Mouse (Mus musculus) limb, embryonic 14.5 days (tissue): ENCODE results near the gene Slc20a1. TPM values are rescaled to one million over a fixed set of nuclear protein-coding genes. Genes with fewer than 3 reads are reported as not detected.

Experiments
- ATAC-seq: fragments of 200-750 bp; cut with Nextera tagmentation; 2 replicates; pipeline ENCODE4 v1.8.0; 2017; ENCODE audit warnings: low read depth, moderate number of reproducible peaks, moderate TSS enrichment; ENCODE audit not compliant: low FRiP score
- DNase-seq: peaks from one replicate; pipeline ENCODE4 v3.0.0-alpha.2; 2015; ENCODE audit warnings: low spot score
- H3K27ac ChIP-seq: fragments of 300-500 bp; sonication (generic); replicated peaks from 2 replicates; pipeline ENCODE4 v1.5.1; 2014; ENCODE audit warnings: low read depth, mild to moderate bottlenecking, low read length, moderate library complexity, mixed read lengths
- H3K27me3 ChIP-seq: fragments of 300-500 bp; sonication (generic); 2 replicates; pipeline ENCODE4 v1.6.1; 2014; ENCODE audit warnings: low read length, mixed read lengths; ENCODE audit not compliant: control insufficient read depth, insufficient read depth
- H3K36me3 ChIP-seq: fragments of 300-500 bp; sonication (generic); 2 replicates; pipeline ENCODE4 v1.6.1; 2014; ENCODE audit warnings: mild to moderate bottlenecking, low read length, moderate library complexity, mixed read lengths; ENCODE audit not compliant: control insufficient read depth, insufficient read depth
- H3K4me1 ChIP-seq: fragments of 300-500 bp; sonication (generic); 2 replicates; pipeline ENCODE4 v1.6.1; 2014; ENCODE audit warnings: antibody characterized with exemption, low read length, mixed read lengths; ENCODE audit not compliant: control insufficient read depth, insufficient read depth
- H3K4me2 ChIP-seq: fragments of 300-500 bp; sonication (generic); replicated peaks from 2 replicates; pipeline ENCODE4 v1.6.1; 2014; ENCODE audit warnings: low read depth, mild to moderate bottlenecking, low read length, moderate library complexity; ENCODE audit not compliant: severe bottlenecking
- H3K4me3 ChIP-seq: fragments of 300-500 bp; sonication (generic); replicated peaks from 2 replicates; pipeline ENCODE4 v1.5.1; 2014; ENCODE audit warnings: low read length
- H3K9ac ChIP-seq: fragments of 300-500 bp; sonication (generic); 2 replicates; pipeline ENCODE4 v1.6.1; 2014; ENCODE audit warnings: mild to moderate bottlenecking, low read depth, low read length, moderate library complexity; ENCODE audit not compliant: severe bottlenecking
- H3K9me3 ChIP-seq: fragments of 300-500 bp; sonication (generic); 2 replicates; pipeline ENCODE4 v1.6.1; 2016; ENCODE audit warnings: low read length; ENCODE audit not compliant: control insufficient read depth
- POLR2A ChIP-seq: fragments of 200-500 bp; IDR thresholded peaks from 2 replicates; pipeline ENCODE4 v1.8.0; 2012; ENCODE audit warnings: inconsistent platforms, mild to moderate bottlenecking, moderate library complexity, borderline replicate concordance; ENCODE audit not compliant: insufficient read depth, insufficient read length; ENCODE audit errors: extremely low read depth
- WGBS: fragments of 180-500 bp; shearing (Covaris S2); extraction: QIAGEN DNeasy Blood & Tissue Kit; methylation state at CpG from one replicate; pipeline ENCODE4 v1.1.7; 2014; 5-methylcytosine and 5-hydroxymethylcytosine counted together
- polyA plus RNA-seq, 2 experiments: library from polyadenylated mRNA; depleted of rRNA in 1 of 2; stranded (reverse) in 1 of 2; unstranded in 1 of 2; fragments of >200 nt; fragmentation: Nextera tagmentation in 1 of 2; extraction: Ambion mirVana in 1 of 2; gene quantifications; 2 replicates each; pipeline versions ENCODE4 v1.2.1 to v1.2.3; 2012 to 2014

The Slc20a1 gene
- polyA plus RNA-seq, 2 experiments: 28.7 to 40.8 TPM

DNA sequence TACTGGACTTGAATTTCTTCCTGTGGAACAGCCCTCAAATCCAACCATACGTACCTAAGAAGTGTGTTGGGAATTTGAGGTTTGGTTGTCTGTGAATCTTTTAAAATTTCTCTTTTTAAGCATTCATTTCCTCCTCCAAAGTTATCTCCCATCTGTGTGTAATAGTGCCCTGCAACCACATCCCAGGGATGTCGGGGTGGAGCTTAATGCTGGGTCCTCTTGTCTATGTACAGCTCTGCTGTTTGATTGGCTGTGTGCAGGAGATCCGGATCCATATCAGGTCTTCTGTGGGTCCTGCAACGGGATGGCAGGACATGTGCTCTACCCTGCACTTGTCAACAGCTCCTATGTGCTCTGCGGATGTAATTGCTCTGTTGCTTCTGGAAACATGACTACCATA lies 33.7 kb upstream of the Slc20a1 start:
- Histone ChIP-seq H3K4me2 (no peak overlapping the region), H3K27me3 (no peaks in the 10 kb centered on the region), H3K9me3 (no peaks in the 10 kb centered on the region), H3K4me3 (no peak overlapping the region), H3K36me3 (no peaks in the 10 kb centered on the region), H3K4me1 (no peaks in the 10 kb centered on the region), H3K27ac (no peak overlapping the region), H3K9ac (no peak overlapping the region)
- 72% methylated on average over 5 of the region's 5 CpGs for WGBS
- no peak for ATAC-seq
- TF ChIP-seq POLR2A: no peak
- no peak for DNase-seq

DNA sequence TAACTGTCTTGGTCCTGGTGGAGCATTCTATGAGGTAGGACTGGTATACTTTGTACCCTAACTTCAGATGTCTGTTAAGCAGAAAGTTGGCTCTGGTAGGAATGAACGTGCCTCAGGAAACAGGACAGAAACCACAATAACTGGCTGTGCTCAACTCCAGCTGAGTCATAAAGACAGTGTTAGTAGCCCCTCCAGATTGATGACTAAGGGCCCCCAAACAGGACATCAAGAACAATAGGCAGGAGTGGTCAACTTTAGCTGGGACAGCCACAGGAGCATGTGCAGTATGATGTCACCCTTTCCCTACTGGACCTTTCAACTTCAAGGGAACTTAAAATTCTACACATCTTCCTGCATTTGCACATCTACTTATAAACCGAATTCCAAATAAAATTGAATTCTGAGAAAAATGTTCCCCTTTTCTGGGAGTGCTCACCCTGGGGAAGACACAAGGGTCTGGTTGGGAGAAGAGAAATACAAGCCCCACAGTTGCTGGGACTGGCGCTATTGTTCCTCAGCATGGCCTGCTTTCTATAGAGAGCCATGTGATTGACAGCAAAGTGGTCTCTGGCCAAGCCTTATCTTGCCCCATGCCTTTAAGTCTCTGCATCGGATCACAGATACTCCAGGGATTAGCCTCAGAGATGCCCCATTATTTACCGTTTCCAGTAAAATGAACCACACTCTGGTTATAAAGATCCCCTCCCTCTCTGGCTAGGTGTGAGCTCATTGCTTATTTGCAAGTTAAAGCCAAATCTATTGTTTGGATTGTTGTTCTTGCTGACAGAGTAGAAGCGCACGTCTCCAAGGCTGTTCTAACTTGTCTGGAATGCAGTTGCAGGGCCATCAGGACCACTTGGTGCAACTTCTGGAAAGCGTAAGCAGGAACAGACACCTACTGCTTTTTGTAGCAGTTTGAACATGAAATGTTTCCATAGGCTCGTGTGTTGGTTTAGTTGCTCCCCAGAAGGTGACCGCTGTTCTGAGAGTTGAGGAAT lies 31.8 kb upstream of the Slc20a1 start:
- H3K27me3 ChIP-seq: no peaks in the 10 kb centered on the region
- no peaks in the 10 kb centered on the region for H3K4me1 ChIP-seq
- no peaks in the 10 kb centered on the region for H3K36me3 ChIP-seq
- TF ChIP-seq POLR2A: no peak
- H3K4me2 ChIP-seq: no peak overlapping the region
- H3K9ac ChIP-seq: no peak overlapping the region
- no peaks in the 10 kb centered on the region for H3K9me3 ChIP-seq
- no peak overlapping the region for H3K27ac ChIP-seq
- WGBS: 64% methylated on average over 10 of the region's 10 CpGs
- no peak overlapping the region for H3K4me3 ChIP-seq
- DNase-seq (no peak), ATAC-seq (no peak)

DNA sequence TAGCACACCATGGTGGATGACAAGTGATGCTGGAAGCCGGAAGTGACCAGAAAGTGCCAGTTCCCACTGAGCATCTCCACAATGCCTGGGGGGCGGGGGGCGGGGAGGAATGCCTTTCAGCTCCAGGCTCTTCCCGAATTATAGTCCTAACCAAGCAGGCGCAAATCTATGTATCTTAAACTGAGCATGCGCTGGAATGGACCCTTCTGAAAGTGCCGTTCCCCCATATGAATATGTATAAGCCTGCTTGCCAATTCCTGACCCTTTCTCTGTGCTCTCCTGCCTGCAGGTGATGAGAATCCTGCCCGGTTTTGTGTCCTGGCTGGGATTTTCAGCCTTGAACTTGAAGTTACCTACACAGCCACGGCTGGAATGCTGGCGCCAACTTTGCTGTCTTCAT lies 25.2 kb upstream of the Slc20a1 start:
- no peaks in the 10 kb centered on the region for H3K9me3 ChIP-seq
- H3K4me1 ChIP-seq: no peaks in the 10 kb centered on the region
- 57% methylated on average over 10 of the region's 10 CpGs for WGBS
- no peak for DNase-seq
- ATAC-seq: no peak
- H3K4me2 ChIP-seq: no peak overlapping the region
- no peak overlapping the region for H3K4me3 ChIP-seq
- H3K27ac ChIP-seq: no peak overlapping the region
- H3K9ac ChIP-seq: no peak overlapping the region
- H3K36me3 ChIP-seq: no peaks in the 10 kb centered on the region
- H3K27me3 ChIP-seq: no peaks in the 10 kb centered on the region
- TF ChIP-seq POLR2A: no peak

DNA sequence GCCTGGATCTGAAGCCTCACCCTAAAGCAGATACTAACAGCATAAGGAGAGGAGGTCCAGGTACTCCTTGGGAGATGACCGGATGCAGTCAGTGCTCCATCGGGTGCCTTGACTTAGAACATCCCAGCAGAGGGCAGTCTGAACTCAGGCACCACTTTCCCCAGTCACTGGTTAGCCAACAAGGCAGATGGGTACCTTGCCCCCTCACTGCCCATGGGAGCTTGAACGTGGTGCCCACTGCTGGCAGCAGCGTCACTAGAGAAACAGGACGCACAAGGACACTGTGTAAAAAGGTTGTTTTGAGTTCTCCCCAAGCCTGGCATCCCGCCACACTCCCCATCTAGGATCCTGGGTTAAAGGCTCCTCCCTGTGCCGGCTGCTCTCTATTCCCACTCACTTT lies 24.1 kb upstream of the Slc20a1 start:
- no peak overlapping the region for H3K4me3 ChIP-seq
- H3K27ac ChIP-seq: no peak overlapping the region
- ATAC-seq: peak; percentile 41; the same call in 1 of the 2 replicates
- no peaks in the 10 kb centered on the region for H3K36me3 ChIP-seq
- no peak for TF ChIP-seq POLR2A
- H3K4me2 ChIP-seq: no peak overlapping the region
- 31% methylated on average over 7 of the region's 7 CpGs for WGBS
- H3K4me1 ChIP-seq: no peaks in the 10 kb centered on the region
- no peaks in the 10 kb centered on the region for H3K9me3 ChIP-seq
- peak; percentile 44 for DNase-seq
- no peaks in the 10 kb centered on the region for H3K27me3 ChIP-seq
- H3K9ac ChIP-seq: no peak overlapping the region

DNA sequence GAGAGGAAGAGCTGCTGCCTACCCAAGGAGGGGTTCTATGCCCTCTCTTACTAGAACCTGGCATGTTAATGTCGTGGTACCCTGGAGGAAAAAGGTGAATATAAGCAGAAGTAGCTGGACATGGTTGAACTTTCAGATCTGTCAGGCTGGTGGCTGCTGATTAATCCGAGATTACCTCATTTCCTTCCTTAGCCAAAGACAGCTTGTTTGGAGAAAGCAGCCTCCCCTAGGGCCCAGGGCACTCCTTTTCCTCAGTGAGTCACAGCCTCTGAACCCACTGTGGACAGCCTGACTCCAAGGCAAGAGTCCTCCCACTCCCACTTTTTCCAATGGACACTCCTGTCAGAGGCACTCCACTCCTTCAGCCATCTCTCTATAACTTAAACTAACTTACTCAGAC lies 22.9 kb upstream of the Slc20a1 start:
- ATAC-seq: no peak
- no peak for DNase-seq
- no peak overlapping the region for H3K9ac ChIP-seq
- H3K36me3 ChIP-seq: no peaks in the 10 kb centered on the region
- H3K4me1 ChIP-seq: no peaks in the 10 kb centered on the region
- no peak overlapping the region for H3K4me3 ChIP-seq
- no peak overlapping the region for H3K27ac ChIP-seq
- no peaks in the 10 kb centered on the region for H3K9me3 ChIP-seq
- H3K27me3 ChIP-seq: no peaks in the 10 kb centered on the region
- no peak for TF ChIP-seq POLR2A
- 67% methylated on average over 2 of the region's 2 CpGs for WGBS
- H3K4me2 ChIP-seq: no peak overlapping the region
